Mouse (Mus musculus): Measurements from ENCODE around the gene Rsph4a.

DNA sequence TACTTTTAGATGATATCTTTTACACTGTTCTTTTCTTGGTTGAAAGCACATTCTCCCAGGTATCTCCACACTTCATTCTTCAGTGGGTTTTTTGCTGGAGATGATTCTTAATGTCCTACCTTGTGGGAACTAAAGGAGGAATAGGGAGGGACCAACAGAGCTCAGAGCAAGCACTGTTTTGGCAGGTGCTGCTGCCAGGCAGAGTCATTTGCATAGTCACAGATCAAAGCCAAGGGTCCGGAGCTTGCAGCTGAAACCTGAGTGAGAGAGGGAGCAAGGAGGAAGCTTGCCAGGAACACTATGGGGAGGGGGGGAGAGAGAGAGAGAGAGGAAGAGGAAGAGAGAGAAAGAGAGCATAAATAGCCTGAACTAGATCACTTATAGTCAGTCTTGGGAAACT is 34.5 kb upstream of the Rsph4a start:
- TF ChIP-seq CTCF (IDR thresholded peaks at IDR 0.05; ENCODE audit: extremely low read depth, insufficient read length, insufficient replicate concordance, low read depth, low read length) = no peak
- TF ChIP-seq POLR2A (IDR thresholded peaks at IDR 0.05; ENCODE audit: low read depth, low read length) = no peak

Measured in small intestine, adult 2 months (tissue).